Mouse (Mus musculus): ENCODE measurements around the gene Pdcd2l.

DNA sequence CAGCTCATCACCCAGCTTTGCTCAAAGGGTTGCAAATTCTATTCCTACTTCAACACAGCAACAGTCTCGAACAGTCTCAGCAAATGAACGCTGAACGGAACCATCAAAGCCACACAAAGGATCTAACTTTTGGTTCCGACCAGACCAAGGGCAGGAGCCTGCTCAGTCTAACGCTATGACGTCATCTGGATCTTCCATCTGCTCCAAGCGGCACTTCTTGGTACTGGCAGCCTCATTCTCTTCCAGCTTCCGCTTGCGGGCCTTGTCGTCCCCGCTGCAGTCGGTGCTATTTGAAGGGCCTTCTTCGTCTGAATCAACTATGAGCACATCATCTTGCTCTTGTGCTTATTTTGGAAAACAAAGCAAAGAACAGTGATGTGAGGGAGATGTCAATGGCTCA lies 55.3 kb downstream of the Pdcd2l start:
- TF ChIP-seq CTCF (conservative IDR thresholded peaks at IDR 0.05; ENCODE audit: insufficient read depth, insufficient read length, low read depth, low read length), result no peak
- no peak for TF ChIP-seq POLR2A (IDR thresholded peaks at IDR 0.05; ENCODE audit: low read depth, low read length)

Data from kidney, adult 2 months (tissue).